Mouse (Mus musculus) myocyte (in vitro differentiated cells): ENCODE data around the gene Vnn3.

ENCODE experiments used
- E2F4 ChIP-seq: IDR thresholded peaks from one replicate; pipeline ENCODE4 v1.6.1; 2011; ENCODE audit warnings: mild to moderate bottlenecking, control low read depth, moderate library complexity; ENCODE audit not compliant: insufficient read depth
- MAX ChIP-seq: IDR thresholded peaks from one replicate; pipeline ENCODE4 v1.6.1; 2011; ENCODE audit warnings: low read depth, mild to moderate bottlenecking, control low read depth
- POLR2A ChIP-seq: IDR thresholded peaks from one replicate; pipeline ENCODE4 v1.6.1; 2011; ENCODE audit warnings: low read depth, mild to moderate bottlenecking, control low read depth, moderate library complexity; ENCODE audit not compliant: insufficient read length
- REST ChIP-seq: IDR thresholded peaks from one replicate; pipeline ENCODE4 v1.6.1; 2011; ENCODE audit warnings: mild to moderate bottlenecking, control low read depth, moderate library complexity; ENCODE audit not compliant: insufficient read depth, insufficient read length
- TCF12 ChIP-seq: IDR thresholded peaks from one replicate; pipeline ENCODE4 v1.6.1; 2011; ENCODE audit warnings: mild to moderate bottlenecking, control low read depth; ENCODE audit not compliant: poor library complexity, insufficient read depth, severe bottlenecking

GRCm38 (mm10) chr10:23812438-23812759 is 38.9 kb upstream of the Vnn3 start:
- TF ChIP-seq POLR2A (no peak), MAX (no peak), E2F4 (no peak), REST (no peak), TCF12 (no peak)
